Mouse (Mus musculus) ES-Bruce4 (cell line): ENCODE results near the gene Platr25. TPM values are rescaled to one million over a fixed set of nuclear protein-coding genes. Genes with fewer than 3 reads are reported as not detected.
"Not testable (repeated sequence)": the region's sequence is repeated elsewhere in the genome, so short reads cannot be mapped to it uniquely, and the experiment has no call there.

ENCODE experiments used
- H3K27ac ChIP-seq: 2 replicates; pipeline ENCODE4 v1.5.1; 2012; ENCODE audit warnings: low read length, inconsistent platforms; ENCODE audit not compliant: insufficient read depth
- H3K27me3 ChIP-seq: 2 replicates; pipeline ENCODE4 v1.6.1; 2012; ENCODE audit warnings: mild to moderate bottlenecking, low read length, inconsistent platforms; ENCODE audit not compliant: control insufficient read depth, poor library complexity, insufficient read depth, severe bottlenecking
- H3K36me3 ChIP-seq: 2 replicates; pipeline ENCODE4 v1.6.1; 2012; ENCODE audit warnings: inconsistent platforms, mild to moderate bottlenecking, low read length, moderate library complexity; ENCODE audit not compliant: control insufficient read depth, poor library complexity, insufficient read depth, severe bottlenecking
- H3K4me1 ChIP-seq: one replicate; pipeline ENCODE4 v1.8.1; 2011; ENCODE audit warnings: low read length; ENCODE audit not compliant: control insufficient read depth, insufficient read depth
- H3K4me3 ChIP-seq: 2 replicates; pipeline ENCODE4 v1.5.1; 2011; ENCODE audit warnings: low read depth, mild to moderate bottlenecking, low read length
- H3K9ac ChIP-seq: 2 replicates; pipeline ENCODE4 v1.6.1; 2012; ENCODE audit warnings: low read depth, mild to moderate bottlenecking, inconsistent platforms; ENCODE audit not compliant: poor library complexity, severe bottlenecking
- H3K9me3 ChIP-seq: replicated peaks from 2 replicates; pipeline ENCODE4 v1.6.1; 2012; ENCODE audit warnings: mild to moderate bottlenecking, low read length, inconsistent platforms; ENCODE audit not compliant: control insufficient read depth, poor library complexity, insufficient read depth, severe bottlenecking
- CTCF ChIP-seq: IDR thresholded peaks from one replicate; pipeline ENCODE4 v1.8.1; 2011; ENCODE audit warnings: low read depth, low read length
- EP300 ChIP-seq: IDR thresholded peaks from 2 replicates; pipeline ENCODE4 v1.6.1; 2011; ENCODE audit warnings: low read depth, low read length; ENCODE audit not compliant: insufficient read depth
- POLR2A ChIP-seq: IDR thresholded peaks from one replicate; pipeline ENCODE4 v1.8.1; 2011; ENCODE audit warnings: low read length; ENCODE audit not compliant: insufficient read depth
- polyA plus RNA-seq: library from polyadenylated mRNA; stranded (reverse); fragments of >200 nt; gene quantifications from 2 replicates; pipeline ENCODE4 v1.2.4, GENCODE M21; 2011; ENCODE audit warnings: low read depth; ENCODE audit not compliant: missing spikeins, insufficient read depth, insufficient read length

The Platr25 gene
- polyA plus RNA-seq, 1 experiment = 37.1 TPM

GRCm38 (mm10) chr13:62684608-62685286 lies 75.8 kb downstream of the Platr25 start:
- H3K4me1 ChIP-seq, H3K36me3 ChIP-seq, H3K27me3 ChIP-seq: not testable (repeated sequence)
- peak overlapping the region; percentile 81; the same call in 1 of the 2 replicates for H3K27ac ChIP-seq
- H3K9ac ChIP-seq = peak overlapping the region; percentile 81; the same call in 1 of the 2 replicates
- H3K4me3 ChIP-seq = peak overlapping the region; percentile 84
- peaks cover 14% of the 10 kb centered on the region for H3K9me3 ChIP-seq

GRCm38 (mm10) chr13:62653369-62653743 lies 107.2 kb downstream of the Platr25 start:
- no peaks in the 10 kb centered on the region for H3K4me1 ChIP-seq
- peak overlapping the region; percentile 73 for H3K4me3 ChIP-seq
- H3K9me3 ChIP-seq = no peaks in the 10 kb centered on the region
- no peaks in the 10 kb centered on the region for H3K27me3 ChIP-seq
- TF ChIP-seq CTCF = no peak
- TF ChIP-seq EP300 = no peak
- TF ChIP-seq POLR2A = no peak
- H3K9ac ChIP-seq = peak overlapping the region; percentile 15; the same call in 1 of the 2 replicates
- H3K36me3 ChIP-seq = no peaks in the 10 kb centered on the region
- H3K27ac ChIP-seq = no peak overlapping the region

GRCm38 (mm10) chr13:62652681-62653368 lies 107.7 kb downstream of the Platr25 start:
- H3K27ac ChIP-seq = not testable (repeated sequence)

GRCm38 (mm10) chr13:62627071-62627470 lies 133.4 kb downstream of the Platr25 start:
- not testable (repeated sequence) for H3K36me3 ChIP-seq, H3K4me3 ChIP-seq, H3K9ac ChIP-seq, H3K4me1 ChIP-seq, H3K9me3 ChIP-seq, H3K27me3 ChIP-seq, H3K27ac ChIP-seq
- TF ChIP-seq CTCF = peak; percentile 24

More at GRCm38 (mm10) chr13:62652681-62653368, 107.7 kb downstream of the Platr25 start:
- not testable (repeated sequence) for H3K9me3 ChIP-seq, H3K27me3 ChIP-seq, H3K36me3 ChIP-seq, H3K4me1 ChIP-seq
- Histone ChIP-seq H3K9ac (peak overlapping the region; percentile 15; the same call in 1 of the 2 replicates), H3K4me3 (peak overlapping the region; percentile 73)

GRCm38 (mm10) chr13:62624277-62624665 lies 136.2 kb downstream of the Platr25 start:
- H3K36me3 ChIP-seq, H3K27ac ChIP-seq, H3K9me3 ChIP-seq, H3K27me3 ChIP-seq, H3K4me1 ChIP-seq: not testable (repeated sequence)
- peak overlapping the region; percentile 98 for H3K4me3 ChIP-seq
- H3K9ac ChIP-seq = peak overlapping the region; percentile 72; the same call in 1 of the 2 replicates

- H3K9me3 ChIP-seq, H3K27ac ChIP-seq: not testable (repeated sequence)
Observed at GRCm38 (mm10) chr13:62623577-62624276, 136.8 kb downstream of the Platr25 start, which contains the start of gene 6720489N17Rik. 6720489N17Rik (minus strand) TSS chr13:62624182.

More at GRCm38 (mm10) chr13:62623577-62624276, 136.8 kb downstream of the Platr25 start, which contains the start of gene 6720489N17Rik:
- Histone ChIP-seq H3K9ac (peak within 1 kb of the TSS; percentile 72), H3K4me3 (peak within 1 kb of the TSS; percentile 98)
- not testable (repeated sequence) for H3K4me1 ChIP-seq, H3K27me3 ChIP-seq, H3K36me3 ChIP-seq
- peak; percentile 50 for TF ChIP-seq POLR2A

Other genes starting within 250 kb of the Platr25 start
- gene Zfp935, start 202.2 kb downstream of the Platr25 start, polyA plus RNA-seq = not detected in 2 replicates
- gene Zfp934, start 189.5 kb downstream of the Platr25 start, polyA plus RNA-seq = 47.1 and 52.0 TPM in 2 replicates
- gene 6720489N17Rik, start 136.5 kb downstream of the Platr25 start, polyA plus RNA-seq = 7.2 and 8.5 TPM in 2 replicates
- 12.0 and 16.3 TPM in 2 replicates for gene Gm5141, start 25.1 kb upstream of the Platr25 start, polyA plus RNA-seq
- gene Fbp2, start 97.7 kb upstream of the Platr25 start, polyA plus RNA-seq = 0.59 TPM in 1 of 2 replicates, not detected in the other
- gene Fbp1, start 127.6 kb upstream of the Platr25 start, polyA plus RNA-seq = not detected in 2 replicates
- gene 2010111I01Rik, start 204.2 kb upstream of the Platr25 start, polyA plus RNA-seq = 49.9 and 63.6 TPM in 2 replicates